Mouse (Mus musculus) heart, postnatal 0 days (tissue): ENCODE measurements around the gene Capn1.

ENCODE experiments used
- CTCF ChIP-seq: IDR thresholded peaks from 2 replicates; pipeline ENCODE4 v1.5.1; 2016; ENCODE audit warnings: antibody characterized with exemption, control low read depth, low read depth
- EP300 ChIP-seq: IDR thresholded peaks from 2 replicates; pipeline ENCODE4 v1.6.1; 2016; ENCODE audit warnings: antibody characterized with exemption, low read depth

GRCm38 (mm10) chr19:5967664-5968063, 48.0 kb downstream of the Capn1 start:
- TF ChIP-seq EP300 (no peak), CTCF (no peak)
